In genomic region chr9:77979000-77979399, GRCm38 (mm10) we compare ENCODE assay signal across 15 mouse cellular contexts.
"Had no signal": no experiment of that assay in that cellular context is flagged by ENCODE, and none has a peak within 500 bp of the region (broad histone marks: within the 10 kb centered on the region; RNA-seq: fewer than 3 reads in every experiment).

No protein-coding gene starts in this region.

- H3K4me2 ChIP-seq: liver, embryonic 11.5 days; liver, embryonic 15.5 days; lung, embryonic 15.5 days; midbrain, embryonic 13.5 days had no signal

- H3K9me3 ChIP-seq: limb, embryonic 10.5 days; liver, embryonic 15.5 days; lung, embryonic 15.5 days; megakaryocyte, embryonic 14.5 days; midbrain, embryonic 13.5 days had no signal

- H3K27ac ChIP-seq: kidney, postnatal 0 days; left cerebral cortex, adult 2 months; limb, embryonic 10.5 days; liver, embryonic 15.5 days; lung, embryonic 15.5 days; macrophage; midbrain, embryonic 13.5 days had no signal

- DNase-seq: kidney, adult 8-10 months; kidney, postnatal 36 days; lung, postnatal 14 days; right cerebral cortex, postnatal 14 days; thymus, adult 18-20 months; thymus, postnatal 14 days had no signal

- H3K27me3 ChIP-seq: liver, embryonic 15.5 days; lung, embryonic 15.5 days; megakaryocyte, embryonic 14.5 days; midbrain, embryonic 13.5 days had no signal

- ATAC-seq: midbrain, embryonic 13.5 days had no signal

- H3K9ac ChIP-seq: liver, embryonic 15.5 days; lung, embryonic 15.5 days; midbrain, embryonic 13.5 days had no signal

- H3K4me1 ChIP-seq: limb, embryonic 10.5 days; lung, embryonic 15.5 days; megakaryocyte, embryonic 14.5 days; midbrain, embryonic 13.5 days had no signal

- H3K4me3 ChIP-seq: left cerebral cortex, adult 2 months; limb, embryonic 10.5 days; liver, embryonic 15.5 days; lung, embryonic 15.5 days; megakaryocyte, embryonic 14.5 days; midbrain, embryonic 13.5 days had no signal
